Mouse (Mus musculus) forebrain, embryonic 15.5 days (tissue): ENCODE measurements at regions not wholly inside any gene's neighbourhood (a gene's known extent, or its start where the extent isn't known, plus 50 kb on each side); places are given as distances from the start of the nearest gene placed in this dataset.

Experiments used
- ATAC-seq: fragments of 200-750 bp; cut with Nextera tagmentation; replicated peaks from 2 replicates; pipeline ENCODE4 v1.8.0; 2017; ENCODE audit warnings: mild to moderate bottlenecking, moderate TSS enrichment, moderate library complexity
- H3K27ac ChIP-seq: fragments of 300-500 bp; sonication (generic); replicated peaks from 2 replicates; pipeline ENCODE4 v1.5.1; 2015; ENCODE audit warnings: mild to moderate bottlenecking, inconsistent platforms
- H3K27me3 ChIP-seq: fragments of 300-500 bp; sonication (generic); 2 replicates; pipeline ENCODE4 v1.6.1; 2015; ENCODE audit warnings: inconsistent platforms
- H3K36me3 ChIP-seq: fragments of 300-500 bp; sonication (generic); 2 replicates; pipeline ENCODE4 v1.6.1; 2015; ENCODE audit warnings: mild to moderate bottlenecking, inconsistent platforms
- H3K4me1 ChIP-seq: fragments of 300-500 bp; sonication (generic); 2 replicates; pipeline ENCODE4 v1.6.1; 2015; ENCODE audit warnings: inconsistent platforms
- H3K4me2 ChIP-seq: fragments of 300-500 bp; sonication (generic); replicated peaks from 2 replicates; pipeline ENCODE4 v1.6.1; 2015; ENCODE audit warnings: mild to moderate bottlenecking, inconsistent platforms
- H3K4me3 ChIP-seq: fragments of 300-500 bp; sonication (generic); 2 replicates; pipeline ENCODE4 v1.5.1; 2015; ENCODE audit warnings: mild to moderate bottlenecking, inconsistent platforms
- H3K9ac ChIP-seq: fragments of 300-500 bp; sonication (generic); replicated peaks from 2 replicates; pipeline ENCODE4 v1.6.1; 2015; ENCODE audit warnings: mild to moderate bottlenecking, inconsistent platforms
- H3K9me3 ChIP-seq: fragments of 300-500 bp; sonication (generic); 2 replicates; pipeline ENCODE4 v1.6.1; 2016; ENCODE audit warnings: inconsistent platforms
- WGBS: fragments of 180-500 bp; shearing (Covaris S2); methylation state at CpG from one replicate; pipeline ENCODE4 v1.1.7; 2015; ENCODE audit warnings: mixed read lengths; 5-methylcytosine and 5-hydroxymethylcytosine counted together

GRCm38 (mm10) chr16:57823329-57823728, 68.8 kb upstream of the Col8a1 start:
- Histone ChIP-seq H3K27me3 (no peaks in the 10 kb centered on the region), H3K27ac (no peak overlapping the region), H3K4me3 (no peak overlapping the region), H3K4me1 (peaks cover 6% of the 10 kb centered on the region; the same call in 1 of the 2 replicates), H3K36me3 (no peaks in the 10 kb centered on the region), H3K9me3 (no peaks in the 10 kb centered on the region), H3K9ac (no peak overlapping the region), H3K4me2 (no peak overlapping the region)
- ATAC-seq = peak; percentile 92
- 30% methylated on average over 3 of the region's 3 CpGs for WGBS

- Histone ChIP-seq H3K27me3 (0 out of 2 replicates have a peak, but pooled peaks cover 4% of the 10 kb centered on the region), H3K9ac (no peak overlapping the region), H3K4me3 (no peak overlapping the region), H3K9me3 (no peaks in the 10 kb centered on the region), H3K27ac (no peak overlapping the region), H3K4me1 (no peaks in the 10 kb centered on the region), H3K36me3 (no peaks in the 10 kb centered on the region), H3K4me2 (no peak overlapping the region)
- ATAC-seq = no peak
Measured at GRCm38 (mm10) chr16:57845416-57845815, 90.9 kb upstream of the Col8a1 start.

GRCm38 (mm10) chr16:57846386-57846785, 91.8 kb upstream of the Col8a1 start:
- 0 out of 2 replicates have a peak, but pooled peaks cover 4% of the 10 kb centered on the region for H3K27me3 ChIP-seq
- H3K36me3 ChIP-seq = no peaks in the 10 kb centered on the region
- no peak overlapping the region for H3K27ac ChIP-seq
- no peak overlapping the region for H3K4me2 ChIP-seq
- no peaks in the 10 kb centered on the region for H3K9me3 ChIP-seq
- no peaks in the 10 kb centered on the region for H3K4me1 ChIP-seq
- no peak overlapping the region for H3K4me3 ChIP-seq
- ATAC-seq = no peak
- WGBS = 0% methylated on average over 3 of the region's 3 CpGs
- H3K9ac ChIP-seq = no peak overlapping the region

- ATAC-seq = no peak
- no peaks in the 10 kb centered on the region for H3K36me3 ChIP-seq
- H3K9me3 ChIP-seq = no peaks in the 10 kb centered on the region
- H3K4me2 ChIP-seq = no peak overlapping the region
- H3K4me3 ChIP-seq = no peak overlapping the region
- no peak overlapping the region for H3K9ac ChIP-seq
- H3K4me1 ChIP-seq = no peaks in the 10 kb centered on the region
- H3K27me3 ChIP-seq = 0 out of 2 replicates have a peak, but pooled peaks cover 4% of the 10 kb centered on the region
- H3K27ac ChIP-seq = no peak overlapping the region
- WGBS = 64% methylated on average over 2 of the region's 2 CpGs
Measured at GRCm38 (mm10) chr16:57851854-57852253, 97.3 kb upstream of the Col8a1 start.

- H3K9ac ChIP-seq = no peak overlapping the region
- 70% methylated on average over 3 of the region's 3 CpGs for WGBS
Measured at GRCm38 (mm10) chr16:57852838-57853460, 98.4 kb upstream of the Col8a1 start.

GRCm38 (mm10) chr16:57853751-57854150, 99.2 kb upstream of the Col8a1 start:
- H3K4me1 ChIP-seq = peaks cover 10% of the 10 kb centered on the region
- H3K4me2 ChIP-seq = no peak overlapping the region
- no peak overlapping the region for H3K9ac ChIP-seq
- no peak overlapping the region for H3K4me3 ChIP-seq
- 65% methylated on average over 3 of the region's 3 CpGs for WGBS
- no peaks in the 10 kb centered on the region for H3K36me3 ChIP-seq
- no peak for ATAC-seq
- no peaks in the 10 kb centered on the region for H3K9me3 ChIP-seq
- H3K27me3 ChIP-seq = no peaks in the 10 kb centered on the region
- no peak overlapping the region for H3K27ac ChIP-seq

More at GRCm38 (mm10) chr16:57852838-57853460, 98.4 kb upstream of the Col8a1 start:
- no peak overlapping the region for H3K4me2 ChIP-seq
- H3K27me3 ChIP-seq = no peaks in the 10 kb centered on the region
- no peak for ATAC-seq
- H3K27ac ChIP-seq = no peak overlapping the region
- no peaks in the 10 kb centered on the region for H3K9me3 ChIP-seq
- H3K36me3 ChIP-seq = no peaks in the 10 kb centered on the region
- peaks cover 2% of the 10 kb centered on the region for H3K4me1 ChIP-seq
- no peak overlapping the region for H3K4me3 ChIP-seq

- Histone ChIP-seq H3K9ac (no peak overlapping the region), H3K36me3 (no peaks in the 10 kb centered on the region), H3K4me3 (no peak overlapping the region), H3K27me3 (no peaks in the 10 kb centered on the region; the same call in 1 of the 2 replicates), H3K4me1 (peaks cover 16% of the 10 kb centered on the region), H3K9me3 (no peaks in the 10 kb centered on the region), H3K4me2 (no peak overlapping the region), H3K27ac (no peak overlapping the region)
- no peak for ATAC-seq
- 27% methylated on average over 1 of the region's 1 CpGs for WGBS
Measured at GRCm38 (mm10) chr16:57857071-57857470, 102.5 kb upstream of the Col8a1 start.

GRCm38 (mm10) chr16:57858151-57858764, 103.7 kb upstream of the Col8a1 start:
- 0 out of 2 replicates have a peak overlapping the region, but pooled peaks have one; percentile 4 for H3K4me2 ChIP-seq
- H3K4me3 ChIP-seq = no peak overlapping the region
- H3K27me3 ChIP-seq = no peaks in the 10 kb centered on the region; the same call in 1 of the 2 replicates
- 6% methylated on average over 2 of the region's 2 CpGs for whole genome bisulfite sequencing
- H3K36me3 ChIP-seq = no peaks in the 10 kb centered on the region
- no peak overlapping the region for H3K9ac ChIP-seq
- H3K27ac ChIP-seq = peak overlapping the region; percentile 16; the same call in 1 of the 2 replicates
- peaks cover 16% of the 10 kb centered on the region for H3K4me1 ChIP-seq
- ATAC-seq = peak; percentile 10; the same call in 1 of the 2 replicates
- H3K9me3 ChIP-seq = no peaks in the 10 kb centered on the region

GRCm38 (mm10) chr16:57858765-57859201, 104.2 kb upstream of the Col8a1 start:
- no peak overlapping the region for H3K4me3 ChIP-seq
- no peak overlapping the region for H3K9ac ChIP-seq
- H3K27ac ChIP-seq = peak overlapping the region; percentile 16; the same call in 1 of the 2 replicates
- 0 out of 2 replicates have a peak overlapping the region, but pooled peaks have one; percentile 4 for H3K4me2 ChIP-seq
- H3K9me3 ChIP-seq = no peaks in the 10 kb centered on the region
- ATAC-seq = peak; percentile 91
- H3K4me1 ChIP-seq = peaks cover 16% of the 10 kb centered on the region
- H3K27me3 ChIP-seq = no peaks in the 10 kb centered on the region; the same call in 1 of the 2 replicates
- H3K36me3 ChIP-seq = no peaks in the 10 kb centered on the region
- WGBS = 1% methylated on average over 7 of the region's 7 CpGs

- ATAC-seq = no peak
Measured at GRCm38 (mm10) chr16:57863206-57863860, 108.8 kb upstream of the Col8a1 start.

GRCm38 (mm10) chr16:57876857-57877256, 122.3 kb upstream of the Col8a1 start:
- WGBS = 94% methylated on average over 4 of the region's 4 CpGs
- H3K4me1 ChIP-seq = no peaks in the 10 kb centered on the region

More at GRCm38 (mm10) chr16:57863206-57863860, 108.8 kb upstream of the Col8a1 start:
- H3K9ac ChIP-seq = no peak overlapping the region
- no peak overlapping the region for H3K4me3 ChIP-seq
- H3K27ac ChIP-seq = no peak overlapping the region
- no peaks in the 10 kb centered on the region for H3K9me3 ChIP-seq
- H3K36me3 ChIP-seq = no peaks in the 10 kb centered on the region
- no peaks in the 10 kb centered on the region; the same call in 1 of the 2 replicates for H3K27me3 ChIP-seq
- no peak overlapping the region for H3K4me2 ChIP-seq
- H3K4me1 ChIP-seq = peaks cover 10% of the 10 kb centered on the region
- WGBS = 75% methylated on average over 9 of the region's 9 CpGs

GRCm38 (mm10) chr16:57881575-57882094, 127.1 kb upstream of the Col8a1 start:
- H3K9me3 ChIP-seq = no peaks in the 10 kb centered on the region
- H3K4me1 ChIP-seq = no peaks in the 10 kb centered on the region
- WGBS = 87% methylated on average over 8 of the region's 8 CpGs
- H3K27ac ChIP-seq = no peak overlapping the region
- H3K9ac ChIP-seq = no peak overlapping the region
- H3K4me2 ChIP-seq = no peak overlapping the region
- H3K27me3 ChIP-seq = no peaks in the 10 kb centered on the region
- ATAC-seq = no peak
- no peak overlapping the region for H3K4me3 ChIP-seq
- H3K36me3 ChIP-seq = no peaks in the 10 kb centered on the region

More at GRCm38 (mm10) chr16:57876857-57877256, 122.3 kb upstream of the Col8a1 start:
- Histone ChIP-seq H3K4me3 (no peak overlapping the region), H3K9ac (no peak overlapping the region), H3K36me3 (no peaks in the 10 kb centered on the region), H3K27ac (no peak overlapping the region), H3K27me3 (no peaks in the 10 kb centered on the region), H3K9me3 (no peaks in the 10 kb centered on the region), H3K4me2 (no peak overlapping the region)
- no peak for ATAC-seq
